ENCODE assay signal across 10 mouse cellular contexts in the genomic region with DNA sequence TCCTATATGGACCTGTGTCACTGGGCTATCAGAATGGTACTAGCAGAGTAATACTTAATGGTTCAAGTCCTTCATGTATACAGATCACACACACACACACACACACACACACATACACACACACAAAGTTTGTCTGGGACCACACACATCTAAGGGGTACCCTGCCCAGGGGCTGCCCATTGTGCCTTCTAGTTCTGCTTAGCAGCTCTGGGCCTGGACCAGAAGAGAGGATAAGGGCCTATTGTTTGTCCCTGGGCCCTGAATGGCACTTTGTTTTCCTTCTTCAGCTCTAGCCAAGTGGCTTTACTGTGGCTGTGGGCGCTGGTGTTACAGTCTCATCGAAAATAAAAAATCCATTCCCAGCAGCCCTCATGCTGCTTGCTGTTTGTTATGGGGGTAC. TPM values are rescaled to one million over a fixed set of nuclear protein-coding genes. Genes with fewer than 3 reads are reported as not detected.
A peak's percentile ranks its signal among the peaks of the same experiment; 100 is the strongest.
DNase-seq lines count a peak whose midpoint lies in the region; ATAC-seq and TF ChIP-seq lines count a peak whose summit lies in the region.
"Had no signal": no experiment of that assay in that cellular context is flagged by ENCODE, and none has a peak within 500 bp of the region (broad histone marks: within the 10 kb centered on the region; RNA-seq: fewer than 3 reads in every experiment).

No protein-coding gene starts in this region.

- H3K4me3 ChIP-seq in kidney, embryonic 15.5 days (replicated peaks), result no peak overlapping the region
- no peak overlapping the region for H3K4me3 ChIP-seq in kidney, embryonic 14.5 days (ENCODE audit: low read length)
- no peak overlapping the region for H3K4me3 ChIP-seq in embryonic facial prominence, embryonic 12.5 days
- H3K4me3 ChIP-seq in hindbrain, postnatal 0 days (ENCODE audit: low read length), result no peak overlapping the region
- no peak overlapping the region for H3K4me3 ChIP-seq in midbrain, embryonic 14.5 days (replicated peaks; ENCODE audit: low read depth, low read length)
- H3K4me3 ChIP-seq: myocyte had no signal

- no peak overlapping the region for H3K9ac ChIP-seq in kidney, embryonic 15.5 days
- H3K9ac ChIP-seq in kidney, embryonic 14.5 days (ENCODE audit: low read depth, low read length), result no peak overlapping the region
- no peak overlapping the region for H3K9ac ChIP-seq in embryonic facial prominence, embryonic 12.5 days
- H3K9ac ChIP-seq in hindbrain, postnatal 0 days (replicated peaks; ENCODE audit: low read length), result no peak overlapping the region
- no peak overlapping the region for H3K9ac ChIP-seq in midbrain, embryonic 14.5 days (replicated peaks; ENCODE audit: low read length)

- H3K4me2 ChIP-seq in kidney, embryonic 15.5 days, result no peak overlapping the region
- H3K4me2 ChIP-seq in kidney, embryonic 14.5 days (replicated peaks; ENCODE audit: low read depth, low read length), result no peak overlapping the region
- H3K4me2 ChIP-seq in embryonic facial prominence, embryonic 12.5 days (replicated peaks), result no peak overlapping the region
- no peak overlapping the region for H3K4me2 ChIP-seq in hindbrain, postnatal 0 days (ENCODE audit: low read depth, low read length)
- no peak overlapping the region for H3K4me2 ChIP-seq in midbrain, embryonic 14.5 days (ENCODE audit: low read length)

- 91% methylated on average over 2 of the region's 2 CpGs for WGBS in kidney, embryonic 15.5 days
- 79% methylated on average over 2 of the region's 2 CpGs for WGBS in kidney, embryonic 14.5 days
- WGBS in embryonic facial prominence, embryonic 12.5 days, result 29% methylated on average over 2 of the region's 2 CpGs
- 28% methylated on average over 2 of the region's 2 CpGs for WGBS in hindbrain, postnatal 0 days
- WGBS in midbrain, embryonic 14.5 days, result 50% methylated on average over 2 of the region's 2 CpGs

- no peak for ATAC-seq in kidney, embryonic 15.5 days (replicated peaks; ENCODE audit: low FRiP score)
- no peak for ATAC-seq in kidney, embryonic 14.5 days (ENCODE audit: low FRiP score, low TSS enrichment)
- 0 out of 2 replicates have a peak, but pooled peaks have one; percentile 41 for ATAC-seq in embryonic facial prominence, embryonic 12.5 days (ENCODE audit: insufficient number of reproducible peaks, insufficient read depth, low FRiP score, low TSS enrichment)
- ATAC-seq in hindbrain, postnatal 0 days, result peak; percentile 87
- no peak for ATAC-seq in midbrain, embryonic 14.5 days (ENCODE audit: low FRiP score, low TSS enrichment)
- ATAC-seq in inflammation-experienced regulatory T-cells, adult 6 months, result no peak

- 0 out of 2 replicates have a peak, but pooled peaks cover 6% of the 10 kb centered on the region for H3K4me1 ChIP-seq in kidney, embryonic 15.5 days
- no peaks in the 10 kb centered on the region for H3K4me1 ChIP-seq in kidney, embryonic 14.5 days (ENCODE audit: control insufficient read depth, insufficient read depth, low read length)
- H3K4me1 ChIP-seq in embryonic facial prominence, embryonic 12.5 days, result peaks cover 14% of the 10 kb centered on the region
- H3K4me1 ChIP-seq in hindbrain, postnatal 0 days (ENCODE audit: insufficient read depth, low read length), result peaks cover 15% of the 10 kb centered on the region
- peaks cover 10% of the 10 kb centered on the region for H3K4me1 ChIP-seq in midbrain, embryonic 14.5 days (ENCODE audit: control insufficient read depth, insufficient read depth, low read length)

- no peak for TF ChIP-seq CTCF in hindbrain, postnatal 0 days (IDR thresholded peaks at IDR 0.05; ENCODE audit: low read depth)

- H3K9me3 ChIP-seq in kidney, embryonic 15.5 days (replicated peaks), result no peaks in the 10 kb centered on the region
- no peaks in the 10 kb centered on the region for H3K9me3 ChIP-seq in kidney, embryonic 14.5 days (ENCODE audit: control insufficient read depth, low read length)
- H3K9me3 ChIP-seq in embryonic facial prominence, embryonic 12.5 days, result no peaks in the 10 kb centered on the region
- no peaks in the 10 kb centered on the region for H3K9me3 ChIP-seq in hindbrain, postnatal 0 days (ENCODE audit: low read length)
- no peaks in the 10 kb centered on the region for H3K9me3 ChIP-seq in midbrain, embryonic 14.5 days (ENCODE audit: control insufficient read depth, low read length)

- H3K27me3 ChIP-seq in kidney, embryonic 15.5 days, result no peaks in the 10 kb centered on the region
- H3K27me3 ChIP-seq in kidney, embryonic 14.5 days (ENCODE audit: control insufficient read depth, insufficient read depth, low read length), result no peaks in the 10 kb centered on the region
- no peaks in the 10 kb centered on the region for H3K27me3 ChIP-seq in embryonic facial prominence, embryonic 12.5 days
- H3K27me3 ChIP-seq in hindbrain, postnatal 0 days (ENCODE audit: insufficient read depth, low read length), result no peaks in the 10 kb centered on the region
- no peaks in the 10 kb centered on the region for H3K27me3 ChIP-seq in midbrain, embryonic 14.5 days (ENCODE audit: control insufficient read depth, insufficient read depth, low read length)

- DNase-seq in hindbrain, postnatal 0 days (ENCODE audit: low spot score), result peak; percentile 55
- DNase-seq in midbrain, embryonic 14.5 days, result peak; percentile 51
- DNase-seq in spleen, postnatal 36 days (ENCODE audit: low spot score in 2 of 2), result no peak
- no peak for DNase-seq in yolk sac, embryonic 10.5 days (ENCODE audit: low spot score)
- DNase-seq: adrenal gland, postnatal 36 days had no signal

- 0 out of 2 replicates have a peak overlapping the region, but pooled peaks have one; percentile 0 for H3K27ac ChIP-seq in kidney, embryonic 15.5 days
- no peak overlapping the region for H3K27ac ChIP-seq in kidney, embryonic 14.5 days (ENCODE audit: low read depth, low read length)
- no peak overlapping the region for H3K27ac ChIP-seq in embryonic facial prominence, embryonic 12.5 days
- H3K27ac ChIP-seq in hindbrain, postnatal 0 days, result peak overlapping the region; percentile 85
- no peak overlapping the region; the same call in 1 of the 2 replicates for H3K27ac ChIP-seq in midbrain, embryonic 14.5 days (replicated peaks; ENCODE audit: low read depth, low read length)

- no peaks in the 10 kb centered on the region for H3K36me3 ChIP-seq in kidney, embryonic 15.5 days
- no peaks in the 10 kb centered on the region for H3K36me3 ChIP-seq in kidney, embryonic 14.5 days (ENCODE audit: control insufficient read depth, insufficient read depth, low read length)
- no peaks in the 10 kb centered on the region for H3K36me3 ChIP-seq in embryonic facial prominence, embryonic 12.5 days
- H3K36me3 ChIP-seq in hindbrain, postnatal 0 days (ENCODE audit: insufficient read depth, low read length), result no peaks in the 10 kb centered on the region
- no peaks in the 10 kb centered on the region for H3K36me3 ChIP-seq in midbrain, embryonic 14.5 days (ENCODE audit: control insufficient read depth, insufficient read depth, low read length)

RNA-seq across cellular contexts. Expression of a gene that starts 49.3 kb away (rescaled TPM):
- polyA plus RNA-seq in kidney, embryonic 15.5 days (2015; fragmentation: Nextera tagmentation; extraction: Ambion mirVana), result 30.4 and 35.2 TPM in 2 replicates
- polyA plus RNA-seq in kidney, embryonic 14.5 days (2014; fragmentation: Nextera tagmentation; extraction: Ambion mirVana), result 10.0 and 16.7 TPM in 2 replicates
- polyA plus RNA-seq in embryonic facial prominence, embryonic 12.5 days (2016; fragmentation: Nextera tagmentation; extraction: Ambion mirVana), result 30.6 and 32.1 TPM in 2 replicates
- total RNA-seq in hindbrain, postnatal 0 days (2014; rRNA removed), result 82.6 and 84.0 TPM in 2 replicates
- polyA plus RNA-seq in hindbrain, postnatal 0 days (2015; fragmentation: Nextera tagmentation; extraction: Ambion mirVana), result 50.5 and 53.6 TPM in 2 replicates
- 18.0 and 20.5 TPM in 2 replicates for polyA plus RNA-seq in midbrain, embryonic 14.5 days (2014; fragmentation: Nextera tagmentation; extraction: Ambion mirVana)
- 1 to 10 TPM in 1 of 3 experiments, under 1 TPM in 2; 0.67 to 1.3 (median 0.69) TPM for polyA plus RNA-seq in inflammation-experienced regulatory T-cells, adult 6 months (2017; shearing (Covaris generic))

RNA-seq across cellular contexts. Expression of a gene that starts 55.9 kb away (rescaled TPM):
- polyA plus RNA-seq in kidney, embryonic 15.5 days (2015; fragmentation: Nextera tagmentation; extraction: Ambion mirVana), result 6.6 and 7.7 TPM in 2 replicates
- 12.6 and 15.4 TPM in 2 replicates for polyA plus RNA-seq in kidney, embryonic 14.5 days (2014; fragmentation: Nextera tagmentation; extraction: Ambion mirVana)
- 15.1 and 16.3 TPM in 2 replicates for polyA plus RNA-seq in embryonic facial prominence, embryonic 12.5 days (2016; fragmentation: Nextera tagmentation; extraction: Ambion mirVana)
- total RNA-seq in hindbrain, postnatal 0 days (2014; rRNA removed), result 172 and 178 TPM in 2 replicates
- 14.1 and 15.6 TPM in 2 replicates for polyA plus RNA-seq in hindbrain, postnatal 0 days (2015; fragmentation: Nextera tagmentation; extraction: Ambion mirVana)
- polyA plus RNA-seq in midbrain, embryonic 14.5 days (2014; fragmentation: Nextera tagmentation; extraction: Ambion mirVana), result 14.1 and 18.8 TPM in 2 replicates
- polyA plus RNA-seq in inflammation-experienced regulatory T-cells, adult 6 months (2017; shearing (Covaris generic)), result under 1 TPM in 1 of 3 experiments, not detected in 2; 0.18 TPM

Comparison
In these comparisons a context has a peak if more than half of its experiments do, and no peak if none do; other contexts are left out.
1. H3K27ac ChIP-seq: peak in kidney, embryonic 15.5 days (single experiment) and hindbrain, postnatal 0 days (single experiment); none in kidney, embryonic 14.5 days (single experiment), embryonic facial prominence, embryonic 12.5 days (single experiment) and midbrain, embryonic 14.5 days (single experiment).
2. ATAC-seq: peak in embryonic facial prominence, embryonic 12.5 days (single experiment) and hindbrain, postnatal 0 days (single experiment); none in kidney, embryonic 15.5 days (single experiment), kidney, embryonic 14.5 days (single experiment), midbrain, embryonic 14.5 days (single experiment) and inflammation-experienced regulatory T-cells, adult 6 months (single experiment).
3. DNase-seq: peak in hindbrain, postnatal 0 days (single experiment) and midbrain, embryonic 14.5 days (single experiment); none in spleen, postnatal 36 days (0 of 2) and yolk sac, embryonic 10.5 days (single experiment).